Mouse (Mus musculus) hindbrain, embryonic 12.5 days (tissue): ENCODE measurements around the gene Glo1. TPM values are rescaled to one million over a fixed set of nuclear protein-coding genes. Genes with fewer than 3 reads are reported as not detected.

Experiments used
- ATAC-seq: fragments of 200-750 bp; cut with Nextera tagmentation; 2 replicates; pipeline ENCODE4 v1.8.0; 2017; ENCODE audit warnings: moderate TSS enrichment; ENCODE audit not compliant: low FRiP score
- H3K27ac ChIP-seq: fragments of 300-500 bp; sonication (generic); 2 replicates; pipeline ENCODE4 v1.5.1; 2016; ENCODE audit warnings: mild to moderate bottlenecking
- H3K27me3 ChIP-seq: fragments of 300-500 bp; sonication (generic); 2 replicates; pipeline ENCODE4 v1.6.1; 2016; ENCODE audit warnings: mild to moderate bottlenecking
- H3K36me3 ChIP-seq: fragments of 300-500 bp; sonication (generic); 2 replicates; pipeline ENCODE4 v1.6.1; 2016; ENCODE audit warnings: mild to moderate bottlenecking
- H3K4me1 ChIP-seq: fragments of 300-500 bp; sonication (generic); 2 replicates; pipeline ENCODE4 v1.6.1; 2016
- H3K4me2 ChIP-seq: fragments of 300-500 bp; sonication (generic); replicated peaks from 2 replicates; pipeline ENCODE4 v1.6.1; 2016; ENCODE audit warnings: mild to moderate bottlenecking
- H3K4me3 ChIP-seq: fragments of 300-500 bp; sonication (generic); 2 replicates; pipeline ENCODE4 v1.5.1; 2016; ENCODE audit warnings: mild to moderate bottlenecking
- H3K9ac ChIP-seq: fragments of 300-500 bp; sonication (generic); 2 replicates; pipeline ENCODE4 v1.6.1; 2016; ENCODE audit warnings: mild to moderate bottlenecking, moderate library complexity
- H3K9me3 ChIP-seq: fragments of 300-500 bp; sonication (generic); replicated peaks from 2 replicates; pipeline ENCODE4 v1.6.1; 2016; ENCODE audit warnings: mild to moderate bottlenecking
- WGBS: fragments of 180-500 bp; shearing (Covaris S2); methylation state at CpG from one replicate; pipeline ENCODE4 v1.1.7; 2016; 5-methylcytosine and 5-hydroxymethylcytosine counted together
- polyA plus RNA-seq: library from polyadenylated mRNA; unstranded; fragments of >200 nt; fragmentation: Nextera tagmentation; extraction: Ambion mirVana; gene quantifications from 2 replicates; pipeline ENCODE4 v1.2.1, GENCODE M21; 2016

Glo1 gene
- polyA plus RNA-seq, 1 experiment from 2014 or later: 186 TPM

DNA sequence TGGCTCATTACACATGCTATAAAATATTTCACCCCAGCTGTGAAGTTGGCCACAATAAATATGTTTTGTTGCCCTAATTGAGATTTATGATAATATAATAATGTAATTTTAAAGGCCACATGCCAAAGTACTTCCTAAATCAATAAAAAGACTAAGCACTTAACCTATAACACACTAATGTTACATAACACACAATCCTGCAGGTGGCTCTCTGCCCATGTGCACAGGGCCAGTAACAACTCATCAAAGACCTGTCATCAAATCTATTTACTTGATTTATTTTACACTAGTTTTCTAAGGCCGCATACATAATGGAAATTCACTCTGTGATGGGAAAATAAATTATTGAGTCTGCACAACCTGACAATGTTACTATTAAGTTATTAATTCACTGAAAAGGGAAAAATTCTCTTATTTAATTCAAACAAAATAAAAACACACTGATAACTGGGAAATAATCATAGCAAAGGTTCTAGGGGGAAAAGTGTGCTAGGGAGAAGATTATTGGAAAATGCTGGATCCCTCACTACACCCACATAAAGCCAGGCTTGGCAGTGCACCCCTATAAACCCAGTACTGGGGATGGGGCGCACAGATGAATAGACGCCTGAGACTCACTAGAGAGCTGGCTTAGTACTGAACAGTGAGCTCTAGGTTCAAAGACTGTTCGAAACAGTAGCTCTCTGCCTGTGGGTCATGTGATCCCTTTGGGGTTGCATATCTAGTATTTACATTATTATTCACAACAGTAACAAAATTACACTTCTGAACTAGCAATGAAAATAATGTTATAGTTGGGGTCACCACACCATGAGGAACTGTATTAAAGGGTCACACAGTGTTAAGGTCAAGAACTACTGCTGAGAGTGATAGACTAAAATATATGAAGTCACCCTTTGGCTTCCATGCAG, 73.4 kb downstream of the Glo1 start:
- H3K9ac ChIP-seq: no peak overlapping the region
- no peak overlapping the region for H3K27ac ChIP-seq
- peaks cover 7% of the 10 kb centered on the region; the same call in 1 of the 2 replicates for H3K4me1 ChIP-seq
- H3K9me3 ChIP-seq: no peaks in the 10 kb centered on the region
- H3K36me3 ChIP-seq: no peaks in the 10 kb centered on the region
- no peak overlapping the region for H3K4me2 ChIP-seq
- H3K27me3 ChIP-seq: no peaks in the 10 kb centered on the region
- WGBS: 85% methylated on average over 4 of the region's 4 CpGs
- H3K4me3 ChIP-seq: no peak overlapping the region
- ATAC-seq: no peak

DNA sequence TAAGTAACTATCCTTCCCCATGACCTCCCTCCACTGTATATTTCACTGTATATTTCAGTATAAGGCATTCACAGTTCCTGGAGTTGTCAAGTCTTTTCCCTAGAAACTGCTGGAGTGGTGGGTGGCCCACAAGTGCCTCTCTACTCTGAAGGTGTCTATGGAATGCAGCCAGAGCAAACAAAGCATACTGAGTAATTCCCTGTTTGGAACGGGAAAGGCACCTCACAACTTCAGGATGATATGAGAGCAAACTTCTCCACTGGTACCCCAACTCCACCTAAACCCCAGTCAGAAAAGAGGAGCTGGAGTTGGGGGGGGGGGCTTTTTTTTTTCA, 75.9 kb downstream of the Glo1 start:
- Histone ChIP-seq H3K4me3 (no peak overlapping the region), H3K9ac (no peak overlapping the region), H3K4me2 (no peak overlapping the region), H3K27me3 (no peaks in the 10 kb centered on the region), H3K4me1 (peaks cover 13% of the 10 kb centered on the region; the same call in 1 of the 2 replicates), H3K27ac (no peak overlapping the region), H3K36me3 (no peaks in the 10 kb centered on the region), H3K9me3 (no peaks in the 10 kb centered on the region)
- WGBS: 35% methylated on average over 1 of the region's 1 CpGs
- ATAC-seq: no peak

DNA sequence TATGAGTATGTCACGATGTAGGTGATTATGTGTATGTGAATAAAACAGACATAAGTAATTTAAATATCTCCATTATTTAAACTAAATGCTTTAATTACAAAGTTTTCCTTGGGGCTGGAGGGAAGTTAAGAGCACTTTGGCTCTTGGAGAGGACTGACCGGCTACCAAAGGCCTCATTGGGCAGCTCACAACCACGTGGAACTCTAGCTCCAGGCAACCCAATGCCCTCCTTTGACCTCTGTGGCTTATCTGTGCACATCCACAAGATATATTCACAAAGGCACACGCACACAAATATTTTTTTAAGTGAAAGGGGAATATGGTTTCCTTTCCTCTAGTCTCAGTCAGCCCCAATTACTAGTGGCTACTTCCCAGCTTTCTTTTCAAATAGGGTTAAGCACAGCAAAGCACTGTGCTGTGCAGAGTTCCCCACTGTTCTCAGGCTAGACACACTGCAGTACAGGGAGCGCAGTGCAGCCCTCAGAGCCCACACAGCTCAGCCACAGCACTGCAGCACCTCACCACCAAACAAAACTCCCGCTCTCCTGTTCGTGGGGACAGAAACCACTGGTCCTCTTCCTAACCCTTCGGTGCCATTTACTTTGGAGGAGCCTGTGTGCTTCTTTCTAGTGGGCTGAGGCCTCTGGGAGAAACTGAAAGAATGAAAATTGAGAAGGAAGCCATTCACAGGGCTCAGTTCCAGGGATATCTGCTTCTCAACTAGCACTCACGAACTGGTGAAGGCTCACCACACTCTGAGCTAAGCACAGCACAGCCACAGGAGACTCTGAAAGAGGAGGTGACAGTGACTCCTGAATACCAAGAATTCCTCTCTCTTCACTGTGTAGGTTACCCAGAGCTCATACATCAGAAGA, 76.5 kb downstream of the Glo1 start:
- Histone ChIP-seq H3K9me3 (no peaks in the 10 kb centered on the region), H3K4me2 (no peak overlapping the region), H3K4me1 (peaks cover 13% of the 10 kb centered on the region; the same call in 1 of the 2 replicates), H3K36me3 (no peaks in the 10 kb centered on the region), H3K9ac (no peak overlapping the region), H3K4me3 (no peak overlapping the region), H3K27ac (no peak overlapping the region), H3K27me3 (no peaks in the 10 kb centered on the region)
- ATAC-seq: no peak
- 46% methylated on average over 9 of the region's 9 CpGs for WGBS

DNA sequence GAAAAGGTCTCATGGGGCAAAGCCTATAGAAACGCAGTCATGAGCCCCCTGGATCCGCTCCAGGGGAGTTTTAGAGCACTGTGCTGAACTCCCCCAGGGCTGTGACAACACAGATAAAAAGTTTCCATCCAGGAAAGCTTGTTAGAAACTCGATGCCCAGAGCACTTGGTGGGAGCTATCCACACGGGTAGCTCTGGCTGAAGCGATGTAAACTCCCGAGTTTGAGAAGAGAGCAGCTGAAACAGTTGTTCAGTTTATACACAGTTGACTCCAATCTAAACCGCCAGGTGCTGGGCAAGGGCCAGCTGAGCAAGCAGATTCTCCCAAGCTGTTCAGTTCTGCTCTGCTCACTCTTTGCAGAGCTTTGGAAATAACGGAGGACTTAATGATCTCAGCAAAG, 87.6 kb downstream of the Glo1 start:
- no peak overlapping the region for H3K4me2 ChIP-seq
- no peaks in the 10 kb centered on the region for H3K9me3 ChIP-seq
- no peaks in the 10 kb centered on the region for H3K36me3 ChIP-seq
- no peak for ATAC-seq
- H3K9ac ChIP-seq: no peak overlapping the region
- H3K27me3 ChIP-seq: no peaks in the 10 kb centered on the region
- H3K27ac ChIP-seq: no peak overlapping the region
- WGBS: 63% methylated on average over 8 of the region's 8 CpGs
- H3K4me1 ChIP-seq: peaks cover 22% of the 10 kb centered on the region
- H3K4me3 ChIP-seq: no peak overlapping the region

DNA sequence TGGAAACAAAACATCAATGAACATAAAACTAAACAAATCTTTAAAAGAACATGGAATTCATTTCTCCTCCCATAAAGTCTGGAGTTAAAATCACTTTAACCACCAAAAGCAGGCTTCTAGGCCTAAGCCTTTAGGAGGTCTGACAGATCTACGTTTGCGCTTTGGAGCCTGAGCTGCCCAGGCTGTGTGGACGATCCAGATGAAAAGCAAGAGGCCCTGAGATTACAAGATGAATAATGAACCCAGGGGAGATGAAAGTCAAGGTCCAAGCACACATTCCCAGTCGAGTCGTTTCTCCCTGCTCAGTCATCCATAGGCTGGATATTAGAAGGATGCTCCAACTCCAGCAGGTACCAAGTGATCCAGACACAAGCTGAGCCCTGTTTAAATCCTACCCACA, 90.0 kb downstream of the Glo1 start:
- Histone ChIP-seq H3K9ac (no peak overlapping the region), H3K4me2 (no peak overlapping the region), H3K4me3 (no peak overlapping the region), H3K27ac (peak overlapping the region; percentile 23; the same call in 1 of the 2 replicates), H3K27me3 (no peaks in the 10 kb centered on the region), H3K9me3 (no peaks in the 10 kb centered on the region), H3K4me1 (peaks cover 21% of the 10 kb centered on the region), H3K36me3 (no peaks in the 10 kb centered on the region)
- no peak for ATAC-seq
- WGBS: 53% methylated on average over 5 of the region's 5 CpGs

Other genes with a start within 250 kb of the Glo1 start
- 100 and 106 TPM in 2 replicates for gene Btbd9, start 50.4 kb downstream of the Glo1 start, polyA plus RNA-seq
- gene Dnah8, start 2.5 kb downstream of the Glo1 start, polyA plus RNA-seq: 0.64 and 0.97 TPM in 2 replicates